Mouse (Mus musculus): ENCODE measurements around the gene Syngr2.

GRCm38 (mm10) chr11:117830401-117830800, 20.9 kb downstream of the Syngr2 start:
- TF ChIP-seq GATA1 (IDR thresholded peaks at IDR 0.05; ENCODE audit: borderline replicate concordance, low read length), result no peak
- no peak for TF ChIP-seq FLI1 (IDR thresholded peaks at IDR 0.05; ENCODE audit: low read length)
